Mouse (Mus musculus): Measurements from ENCODE around the gene 6030452D12Rik. TPM values are rescaled to one million over a fixed set of nuclear protein-coding genes. Genes with fewer than 3 reads are reported as not detected.

6030452D12Rik gene
- not detected in 2 replicates for polyA plus RNA-seq (2014; fragmentation: Nextera tagmentation; extraction: Ambion mirVana)

GRCm38 (mm10) chr8:106500018-106500685 is at the start of gene 6030452D12Rik:
Gene 6030452D12Rik, plus strand, starts transcription at chr8:106500522.
- ATAC-seq (ENCODE audit: low FRiP score): no peak
- Histone ChIP-seq H3K27me3 (ENCODE audit: control insufficient read depth, insufficient read depth, low read length) (no peaks in the 10 kb centered on the region), H3K4me2 (replicated peaks; ENCODE audit: low read depth, low read length) (no peak within 1 kb of the TSS), H3K4me1 (replicated peaks; ENCODE audit: control insufficient read depth, insufficient read depth, low read length) (no peaks in the 10 kb centered on the region), H3K27ac (ENCODE audit: low read depth, low read length) (no peak within 1 kb of the TSS), H3K9ac (ENCODE audit: low read depth, low read length) (no peak within 1 kb of the TSS), H3K9me3 (ENCODE audit: control insufficient read depth, low read length) (no peaks in the 10 kb centered on the region), H3K36me3 (ENCODE audit: control insufficient read depth, insufficient read depth, low read length) (no peaks in the 10 kb centered on the region), H3K4me3 (ENCODE audit: low read depth, low read length) (no peak within 1 kb of the TSS)
- 86% methylated on average over 8 of the region's 8 CpGs for WGBS
- no peak for DNase-seq (ENCODE audit: low spot score)

GRCm38 (mm10) chr8:106451301-106452085 is 48.8 kb upstream of the 6030452D12Rik start:
- Histone ChIP-seq H3K4me1 (replicated peaks; ENCODE audit: control insufficient read depth, insufficient read depth, low read length) (no peaks in the 10 kb centered on the region), H3K4me3 (ENCODE audit: low read depth, low read length) (no peak overlapping the region), H3K9me3 (ENCODE audit: control insufficient read depth, low read length) (no peaks in the 10 kb centered on the region), H3K27ac (ENCODE audit: low read depth, low read length) (no peak overlapping the region), H3K9ac (ENCODE audit: low read depth, low read length) (no peak overlapping the region), H3K36me3 (ENCODE audit: control insufficient read depth, insufficient read depth, low read length) (no peaks in the 10 kb centered on the region), H3K27me3 (ENCODE audit: control insufficient read depth, insufficient read depth, low read length) (no peaks in the 10 kb centered on the region), H3K4me2 (replicated peaks; ENCODE audit: low read depth, low read length) (no peak overlapping the region)
- WGBS: 81% methylated on average over 6 of the region's 6 CpGs
- DNase-seq (ENCODE audit: low spot score) (no peak), ATAC-seq (ENCODE audit: low FRiP score) (no peak)

- no peak overlapping the region for H3K27ac ChIP-seq (ENCODE audit: low read depth, low read length)
- H3K4me1 ChIP-seq (replicated peaks; ENCODE audit: control insufficient read depth, insufficient read depth, low read length): no peaks in the 10 kb centered on the region
- no peak for DNase-seq (ENCODE audit: low spot score)
- no peaks in the 10 kb centered on the region for H3K9me3 ChIP-seq (ENCODE audit: control insufficient read depth, low read length)
- H3K4me2 ChIP-seq (replicated peaks; ENCODE audit: low read depth, low read length): no peak overlapping the region
- H3K9ac ChIP-seq (ENCODE audit: low read depth, low read length): no peak overlapping the region
- H3K4me3 ChIP-seq (ENCODE audit: low read depth, low read length): no peak overlapping the region
- no peaks in the 10 kb centered on the region for H3K27me3 ChIP-seq (ENCODE audit: control insufficient read depth, insufficient read depth, low read length)
- no peaks in the 10 kb centered on the region for H3K36me3 ChIP-seq (ENCODE audit: control insufficient read depth, insufficient read depth, low read length)
- ATAC-seq (ENCODE audit: low FRiP score): no peak
- WGBS: 71% methylated on average over 12 of the region's 12 CpGs
Measured at GRCm38 (mm10) chr8:106452701-106453481, 47.4 kb upstream of the 6030452D12Rik start.

- Histone ChIP-seq H3K9me3 (ENCODE audit: control insufficient read depth, low read length) (no peaks in the 10 kb centered on the region), H3K36me3 (ENCODE audit: control insufficient read depth, insufficient read depth, low read length) (no peaks in the 10 kb centered on the region), H3K4me1 (replicated peaks; ENCODE audit: control insufficient read depth, insufficient read depth, low read length) (no peaks in the 10 kb centered on the region), H3K4me3 (ENCODE audit: low read depth, low read length) (no peak overlapping the region), H3K9ac (ENCODE audit: low read depth, low read length) (no peak overlapping the region), H3K27ac (ENCODE audit: low read depth, low read length) (no peak overlapping the region), H3K4me2 (replicated peaks; ENCODE audit: low read depth, low read length) (no peak overlapping the region), H3K27me3 (ENCODE audit: control insufficient read depth, insufficient read depth, low read length) (no peaks in the 10 kb centered on the region)
- ATAC-seq (ENCODE audit: low FRiP score) (no peak), DNase-seq (ENCODE audit: low spot score) (no peak)
- 76% methylated on average over 11 of the region's 11 CpGs for WGBS
Measured at GRCm38 (mm10) chr8:106454036-106454435, 46.3 kb upstream of the 6030452D12Rik start.

GRCm38 (mm10) chr8:106462131-106462530 is 38.2 kb upstream of the 6030452D12Rik start:
- Histone ChIP-seq H3K36me3 (ENCODE audit: control insufficient read depth, insufficient read depth, low read length) (no peaks in the 10 kb centered on the region), H3K4me3 (ENCODE audit: low read depth, low read length) (no peak overlapping the region), H3K27ac (ENCODE audit: low read depth, low read length) (no peak overlapping the region), H3K9me3 (ENCODE audit: control insufficient read depth, low read length) (no peaks in the 10 kb centered on the region), H3K27me3 (ENCODE audit: control insufficient read depth, insufficient read depth, low read length) (no peaks in the 10 kb centered on the region), H3K4me1 (replicated peaks; ENCODE audit: control insufficient read depth, insufficient read depth, low read length) (no peaks in the 10 kb centered on the region), H3K4me2 (replicated peaks; ENCODE audit: low read depth, low read length) (no peak overlapping the region), H3K9ac (ENCODE audit: low read depth, low read length) (no peak overlapping the region)
- ATAC-seq (ENCODE audit: low FRiP score) (no peak), DNase-seq (ENCODE audit: low spot score) (no peak)
- 85% methylated on average over 5 of the region's 5 CpGs for WGBS

GRCm38 (mm10) chr8:106463795-106464194 is 36.5 kb upstream of the 6030452D12Rik start:
- H3K9ac ChIP-seq (ENCODE audit: low read depth, low read length): no peak overlapping the region
- no peak overlapping the region for H3K4me2 ChIP-seq (replicated peaks; ENCODE audit: low read depth, low read length)
- ATAC-seq (ENCODE audit: low FRiP score) (no peak), DNase-seq (ENCODE audit: low spot score) (no peak)
- no peaks in the 10 kb centered on the region for H3K27me3 ChIP-seq (ENCODE audit: control insufficient read depth, insufficient read depth, low read length)
- H3K4me1 ChIP-seq (replicated peaks; ENCODE audit: control insufficient read depth, insufficient read depth, low read length): no peaks in the 10 kb centered on the region
- 83% methylated on average over 6 of the region's 6 CpGs for WGBS
- H3K27ac ChIP-seq (ENCODE audit: low read depth, low read length): no peak overlapping the region
- no peak overlapping the region for H3K4me3 ChIP-seq (ENCODE audit: low read depth, low read length)
- H3K9me3 ChIP-seq (ENCODE audit: control insufficient read depth, low read length): no peaks in the 10 kb centered on the region
- no peaks in the 10 kb centered on the region for H3K36me3 ChIP-seq (ENCODE audit: control insufficient read depth, insufficient read depth, low read length)

GRCm38 (mm10) chr8:106469485-106469884 is 30.8 kb upstream of the 6030452D12Rik start:
- Histone ChIP-seq H3K27me3 (ENCODE audit: control insufficient read depth, insufficient read depth, low read length) (no peaks in the 10 kb centered on the region), H3K4me1 (replicated peaks; ENCODE audit: control insufficient read depth, insufficient read depth, low read length) (no peaks in the 10 kb centered on the region), H3K9ac (ENCODE audit: low read depth, low read length) (no peak overlapping the region), H3K27ac (ENCODE audit: low read depth, low read length) (no peak overlapping the region), H3K4me2 (replicated peaks; ENCODE audit: low read depth, low read length) (no peak overlapping the region), H3K9me3 (ENCODE audit: control insufficient read depth, low read length) (no peaks in the 10 kb centered on the region), H3K36me3 (ENCODE audit: control insufficient read depth, insufficient read depth, low read length) (no peaks in the 10 kb centered on the region), H3K4me3 (ENCODE audit: low read depth, low read length) (no peak overlapping the region)
- 63% methylated on average over 7 of the region's 7 CpGs for WGBS
- DNase-seq (ENCODE audit: low spot score) (no peak), ATAC-seq (ENCODE audit: low FRiP score) (no peak)

- WGBS: 87% methylated on average over 5 of the region's 5 CpGs
- Histone ChIP-seq H3K9ac (ENCODE audit: low read depth, low read length) (no peak overlapping the region), H3K4me1 (replicated peaks; ENCODE audit: control insufficient read depth, insufficient read depth, low read length) (no peaks in the 10 kb centered on the region), H3K9me3 (ENCODE audit: control insufficient read depth, low read length) (no peaks in the 10 kb centered on the region), H3K27me3 (ENCODE audit: control insufficient read depth, insufficient read depth, low read length) (no peaks in the 10 kb centered on the region), H3K4me2 (replicated peaks; ENCODE audit: low read depth, low read length) (no peak overlapping the region), H3K4me3 (ENCODE audit: low read depth, low read length) (no peak overlapping the region), H3K36me3 (ENCODE audit: control insufficient read depth, insufficient read depth, low read length) (no peaks in the 10 kb centered on the region), H3K27ac (ENCODE audit: low read depth, low read length) (no peak overlapping the region)
- no peak for DNase-seq (ENCODE audit: low spot score)
- no peak for ATAC-seq (ENCODE audit: low FRiP score)
Measured at GRCm38 (mm10) chr8:106474001-106474400, 26.3 kb upstream of the 6030452D12Rik start.
